Mouse (Mus musculus): Measurements from ENCODE around the gene Muc3. TPM values are rescaled to one million over a fixed set of nuclear protein-coding genes. Genes with fewer than 3 reads are reported as not detected.

Gene Muc3
- polyA plus RNA-seq, 2 experiments: not detected

DNA sequence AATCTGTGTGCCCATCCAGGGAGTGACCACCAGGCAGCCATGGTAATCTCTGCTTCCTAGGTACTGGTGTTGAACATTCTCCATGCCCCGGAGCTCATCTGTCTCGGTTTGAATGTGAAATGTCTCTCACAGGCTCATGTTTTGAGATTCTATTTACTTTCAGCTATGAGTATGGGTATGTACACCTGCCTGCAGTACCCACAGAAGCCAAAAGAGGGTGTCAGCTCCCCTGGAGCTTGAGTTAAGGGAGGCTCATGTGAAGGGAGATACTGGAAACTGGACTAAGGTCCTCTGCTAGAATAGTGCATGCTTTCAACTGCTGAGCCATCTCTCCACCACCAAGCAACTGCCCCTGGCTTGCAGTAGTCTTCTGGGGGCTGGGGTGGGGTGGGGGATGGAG lies 45.2 kb downstream of the Muc3 start:
- Histone ChIP-seq H3K4me2 (replicated peaks; ENCODE audit: low read depth, low read length, severe bottlenecking) (no peak overlapping the region), H3K4me3 (replicated peaks; ENCODE audit: low read length) (no peak overlapping the region), H3K9ac (ENCODE audit: low read depth, low read length, severe bottlenecking) (no peak overlapping the region), H3K27ac (replicated peaks; ENCODE audit: low read depth, low read length) (no peak overlapping the region), H3K9me3 (ENCODE audit: control insufficient read depth, low read length) (no peaks in the 10 kb centered on the region), H3K36me3 (ENCODE audit: control insufficient read depth, insufficient read depth, low read length) (no peaks in the 10 kb centered on the region), H3K4me1 (ENCODE audit: control insufficient read depth, insufficient read depth, low read length) (no peaks in the 10 kb centered on the region), H3K27me3 (ENCODE audit: control insufficient read depth, insufficient read depth, low read length) (no peaks in the 10 kb centered on the region)
- no peak for DNase-seq (ENCODE audit: low spot score)
- ATAC-seq (ENCODE audit: low FRiP score, low read depth): no peak
- TF ChIP-seq POLR2A (IDR thresholded peaks at IDR 0.05; ENCODE audit: borderline replicate concordance, extremely low read depth, insufficient read depth, insufficient read length): no peak
- WGBS: 89% methylated on average over 2 of the region's 2 CpGs

DNA sequence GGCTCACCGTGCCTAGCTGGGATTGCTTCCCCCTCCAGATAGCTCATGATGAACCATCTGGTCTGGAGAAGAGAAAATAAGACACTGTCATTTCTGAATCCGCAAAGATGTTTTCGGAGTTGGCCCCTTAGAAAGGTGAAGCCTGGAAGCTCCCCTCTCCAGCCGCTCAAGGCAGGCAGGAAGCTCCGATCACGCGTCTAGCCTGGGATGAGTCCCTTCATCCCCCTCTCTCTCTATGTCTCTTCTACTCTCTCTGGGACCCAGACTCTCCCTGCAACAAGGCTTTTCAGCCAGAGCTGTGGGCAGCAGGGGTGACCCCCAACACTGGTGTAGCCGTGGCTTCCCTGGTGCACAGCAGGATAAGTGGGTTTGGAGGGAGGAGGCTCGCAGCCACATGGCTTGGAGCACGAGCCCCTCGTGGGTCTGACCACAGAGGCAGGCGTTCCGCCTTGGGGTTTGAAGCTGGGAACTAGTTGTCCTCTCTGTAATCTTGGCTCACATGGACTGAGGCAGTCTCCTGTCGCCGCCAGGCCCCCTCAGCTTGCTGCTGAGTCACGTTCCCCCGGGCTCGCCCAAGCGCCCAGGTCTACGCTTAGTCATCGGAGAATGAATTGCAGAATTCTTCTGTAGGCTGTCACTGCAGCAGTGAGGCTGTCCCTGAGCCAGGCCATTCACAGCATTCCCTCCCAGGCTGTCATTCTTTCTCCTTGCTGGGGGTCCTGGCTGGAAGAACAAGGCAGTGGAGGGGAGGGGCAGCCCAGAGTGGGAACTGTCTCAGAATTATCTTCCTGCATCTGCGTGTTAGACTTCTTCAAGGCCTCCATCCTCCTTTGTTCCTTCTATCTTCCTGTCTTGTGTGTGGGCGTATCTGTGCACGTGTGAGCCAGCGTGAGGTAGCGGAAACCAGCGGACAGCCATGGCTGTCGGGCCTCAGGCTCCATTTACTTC lies 46.3 kb downstream of the Muc3 start:
- Histone ChIP-seq H3K4me2 (replicated peaks; ENCODE audit: low read depth, low read length, severe bottlenecking) (no peak overlapping the region), H3K9ac (ENCODE audit: low read depth, low read length, severe bottlenecking) (peak overlapping the region; percentile 40), H3K4me3 (replicated peaks; ENCODE audit: low read length) (no peak overlapping the region), H3K27ac (replicated peaks; ENCODE audit: low read depth, low read length) (no peak overlapping the region), H3K4me1 (ENCODE audit: control insufficient read depth, insufficient read depth, low read length) (no peaks in the 10 kb centered on the region), H3K36me3 (ENCODE audit: control insufficient read depth, insufficient read depth, low read length) (no peaks in the 10 kb centered on the region), H3K9me3 (ENCODE audit: control insufficient read depth, low read length) (no peaks in the 10 kb centered on the region), H3K27me3 (ENCODE audit: control insufficient read depth, insufficient read depth, low read length) (no peaks in the 10 kb centered on the region)
- DNase-seq (ENCODE audit: low spot score): no peak
- WGBS: 69% methylated on average over 28 of the region's 28 CpGs
- TF ChIP-seq POLR2A (IDR thresholded peaks at IDR 0.05; ENCODE audit: borderline replicate concordance, extremely low read depth, insufficient read depth, insufficient read length): no peak
- no peak for ATAC-seq (ENCODE audit: low FRiP score, low read depth)

DNA sequence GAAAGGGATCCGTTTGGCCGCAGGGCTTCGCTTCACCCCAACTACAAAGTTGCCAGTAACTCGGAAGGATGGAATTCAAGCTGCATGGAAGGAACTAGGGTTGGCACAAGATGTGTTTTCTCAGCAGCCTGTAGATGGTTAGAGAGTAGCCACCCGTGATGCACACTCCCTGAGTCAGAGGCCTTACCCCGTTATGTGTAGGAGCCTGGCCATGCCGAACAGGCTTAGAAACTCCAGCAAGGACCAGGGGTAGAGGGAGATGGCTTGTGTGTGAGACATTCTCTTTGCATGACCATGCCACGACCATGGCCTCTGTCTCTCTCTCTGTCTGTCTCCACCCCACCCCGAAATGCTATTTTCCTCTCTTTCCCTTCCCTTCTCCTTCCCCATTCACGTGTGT lies 47.0 kb downstream of the Muc3 start:
- Histone ChIP-seq H3K9me3 (ENCODE audit: control insufficient read depth, low read length) (no peaks in the 10 kb centered on the region), H3K4me1 (ENCODE audit: control insufficient read depth, insufficient read depth, low read length) (no peaks in the 10 kb centered on the region), H3K27me3 (ENCODE audit: control insufficient read depth, insufficient read depth, low read length) (no peaks in the 10 kb centered on the region), H3K4me2 (replicated peaks; ENCODE audit: low read depth, low read length, severe bottlenecking) (no peak overlapping the region), H3K27ac (replicated peaks; ENCODE audit: low read depth, low read length) (no peak overlapping the region), H3K4me3 (replicated peaks; ENCODE audit: low read length) (no peak overlapping the region), H3K9ac (ENCODE audit: low read depth, low read length, severe bottlenecking) (no peak overlapping the region), H3K36me3 (ENCODE audit: control insufficient read depth, insufficient read depth, low read length) (no peaks in the 10 kb centered on the region)
- ATAC-seq (ENCODE audit: low FRiP score, low read depth) (no peak), DNase-seq (ENCODE audit: low spot score) (no peak)
- no peak for TF ChIP-seq POLR2A (IDR thresholded peaks at IDR 0.05; ENCODE audit: borderline replicate concordance, extremely low read depth, insufficient read depth, insufficient read length)
- 76% methylated on average over 10 of the region's 10 CpGs for WGBS

DNA sequence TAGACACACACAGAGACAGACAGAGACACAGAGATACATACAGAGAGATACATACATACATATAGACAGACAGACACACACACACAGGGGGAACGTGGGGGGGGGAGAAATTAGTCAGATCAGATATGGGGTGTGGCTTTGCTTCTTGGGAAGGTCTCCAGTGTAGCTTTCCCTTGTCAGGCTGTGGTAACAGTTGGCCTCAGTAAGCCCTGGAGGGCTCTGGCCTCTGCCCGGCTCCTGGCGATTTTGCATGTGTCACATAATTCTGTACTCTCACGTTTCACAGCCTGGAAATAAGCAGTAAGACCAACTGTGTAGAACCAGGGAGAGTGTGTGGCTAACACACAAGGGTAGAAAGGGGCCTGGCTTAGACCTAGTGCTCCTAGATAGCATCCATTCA lies 48.5 kb downstream of the Muc3 start:
- H3K36me3 ChIP-seq (ENCODE audit: control insufficient read depth, insufficient read depth, low read length): no peaks in the 10 kb centered on the region
- WGBS: 46% methylated on average over 4 of the region's 4 CpGs
- H3K27ac ChIP-seq (replicated peaks; ENCODE audit: low read depth, low read length): no peak overlapping the region
- no peak overlapping the region for H3K9ac ChIP-seq (ENCODE audit: low read depth, low read length, severe bottlenecking)
- no peak overlapping the region for H3K4me2 ChIP-seq (replicated peaks; ENCODE audit: low read depth, low read length, severe bottlenecking)
- H3K27me3 ChIP-seq (ENCODE audit: control insufficient read depth, insufficient read depth, low read length): no peaks in the 10 kb centered on the region
- H3K4me3 ChIP-seq (replicated peaks; ENCODE audit: low read length): no peak overlapping the region
- DNase-seq (ENCODE audit: low spot score) (no peak), ATAC-seq (ENCODE audit: low FRiP score, low read depth) (no peak)
- no peak for TF ChIP-seq POLR2A (IDR thresholded peaks at IDR 0.05; ENCODE audit: borderline replicate concordance, extremely low read depth, insufficient read depth, insufficient read length)
- H3K4me1 ChIP-seq (ENCODE audit: control insufficient read depth, insufficient read depth, low read length): no peaks in the 10 kb centered on the region
- H3K9me3 ChIP-seq (ENCODE audit: control insufficient read depth, low read length): no peaks in the 10 kb centered on the region

DNA sequence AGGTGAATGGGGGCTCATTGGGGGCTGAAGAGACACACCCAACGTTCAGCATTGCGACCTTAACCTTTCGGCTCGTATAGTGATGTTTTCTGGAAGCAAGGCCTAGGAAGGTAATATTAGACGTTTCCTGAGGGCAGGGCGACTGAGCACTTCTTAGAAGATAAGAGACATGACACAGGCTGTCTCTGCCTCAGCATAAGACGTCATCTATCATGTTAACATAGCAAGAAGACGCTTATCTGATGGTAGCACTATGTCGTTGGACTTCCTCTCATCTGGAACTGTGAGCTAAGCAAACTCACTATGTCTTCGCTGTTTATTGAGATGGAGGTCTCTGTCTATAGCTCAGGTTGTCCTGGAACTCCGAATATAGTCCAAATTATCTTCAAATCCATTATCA lies 50.7 kb downstream of the Muc3 start:
- ATAC-seq (ENCODE audit: low FRiP score, low read depth) (no peak), DNase-seq (ENCODE audit: low spot score) (no peak)
- no peaks in the 10 kb centered on the region for H3K9me3 ChIP-seq (ENCODE audit: control insufficient read depth, low read length)
- no peak overlapping the region for H3K27ac ChIP-seq (replicated peaks; ENCODE audit: low read depth, low read length)
- WGBS: 73% methylated on average over 11 of the region's 11 CpGs
- no peak for TF ChIP-seq POLR2A (IDR thresholded peaks at IDR 0.05; ENCODE audit: borderline replicate concordance, extremely low read depth, insufficient read depth, insufficient read length)
- no peaks in the 10 kb centered on the region for H3K4me1 ChIP-seq (ENCODE audit: control insufficient read depth, insufficient read depth, low read length)
- H3K27me3 ChIP-seq (ENCODE audit: control insufficient read depth, insufficient read depth, low read length): no peaks in the 10 kb centered on the region
- no peak overlapping the region for H3K9ac ChIP-seq (ENCODE audit: low read depth, low read length, severe bottlenecking)
- no peak overlapping the region for H3K4me2 ChIP-seq (replicated peaks; ENCODE audit: low read depth, low read length, severe bottlenecking)
- H3K4me3 ChIP-seq (replicated peaks; ENCODE audit: low read length): no peak overlapping the region
- H3K36me3 ChIP-seq (ENCODE audit: control insufficient read depth, insufficient read depth, low read length): no peaks in the 10 kb centered on the region
